Mouse (Mus musculus): Measurements from ENCODE around the gene Cct7.

Gene Cct7

GRCm38 (mm10) chr6:85504908-85505307 is 53.6 kb downstream of the Cct7 start:
- no peak for DNase-seq

DNA sequence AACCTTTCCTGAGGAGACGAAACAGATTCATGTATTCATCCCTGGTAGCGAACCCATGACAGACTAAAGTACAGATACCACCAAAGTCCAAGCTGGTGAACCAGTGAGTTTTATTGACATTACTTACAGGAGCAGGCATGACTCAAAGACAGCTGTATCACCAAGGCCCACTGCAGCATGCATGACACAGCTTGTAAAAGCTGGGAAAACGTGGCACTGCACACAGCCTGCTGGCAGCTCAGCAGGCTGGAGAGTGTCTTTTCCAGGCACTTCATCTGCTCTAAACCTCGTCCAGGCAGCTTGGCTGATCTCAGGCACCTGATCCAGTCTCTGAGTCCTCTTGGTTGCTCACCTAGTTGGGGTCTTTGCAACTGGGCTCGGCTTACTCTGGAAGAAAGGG is 57.3 kb downstream of the Cct7 start:
- DNase-seq, result no peak

- peak in 1 of 2 experiments; percentile 69 for DNase-seq
Measured at GRCm38 (mm10) chr6:85510476-85510875, 59.2 kb downstream of the Cct7 start.

DNA sequence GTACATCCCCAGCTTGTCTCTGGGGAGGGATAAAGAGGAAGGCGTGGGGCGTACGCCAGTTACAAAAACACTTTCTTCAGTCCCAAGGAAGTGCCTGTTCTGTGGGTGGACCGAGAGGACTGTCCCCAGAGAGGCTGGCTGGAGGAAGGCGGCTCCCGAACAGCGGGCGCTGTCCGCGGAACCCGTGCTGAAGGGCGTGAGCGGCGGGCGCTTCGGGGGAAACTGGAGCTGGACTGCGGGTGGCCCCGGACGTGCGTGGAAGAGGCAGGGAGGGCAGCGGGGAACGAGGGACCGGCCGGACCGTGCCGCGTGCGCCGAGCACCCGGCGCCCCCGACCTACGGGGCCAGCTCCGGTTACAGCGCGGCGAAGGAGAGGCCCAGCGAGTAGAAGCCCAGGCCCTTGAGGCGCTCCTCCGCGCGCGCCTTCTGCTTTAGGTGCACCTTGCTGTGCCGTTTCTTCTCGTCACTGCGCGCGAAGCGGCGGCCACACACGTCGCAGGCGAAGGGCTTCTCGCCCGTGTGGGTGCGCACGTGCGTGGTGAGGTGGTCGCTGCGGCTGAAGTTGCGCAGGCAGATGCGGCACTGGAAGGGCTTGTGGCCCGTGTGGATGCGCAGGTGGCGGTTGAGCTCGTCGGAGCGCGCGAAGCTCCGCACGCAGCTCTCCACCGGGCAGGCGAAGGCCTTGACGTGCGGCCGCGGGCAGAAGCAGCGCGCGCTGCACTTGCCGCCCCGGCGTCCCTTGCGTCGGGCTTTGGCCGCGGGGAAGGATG is 60.2 kb downstream of the Cct7 start:
- DNase-seq, result peak; percentile 28 to 47

DNA sequence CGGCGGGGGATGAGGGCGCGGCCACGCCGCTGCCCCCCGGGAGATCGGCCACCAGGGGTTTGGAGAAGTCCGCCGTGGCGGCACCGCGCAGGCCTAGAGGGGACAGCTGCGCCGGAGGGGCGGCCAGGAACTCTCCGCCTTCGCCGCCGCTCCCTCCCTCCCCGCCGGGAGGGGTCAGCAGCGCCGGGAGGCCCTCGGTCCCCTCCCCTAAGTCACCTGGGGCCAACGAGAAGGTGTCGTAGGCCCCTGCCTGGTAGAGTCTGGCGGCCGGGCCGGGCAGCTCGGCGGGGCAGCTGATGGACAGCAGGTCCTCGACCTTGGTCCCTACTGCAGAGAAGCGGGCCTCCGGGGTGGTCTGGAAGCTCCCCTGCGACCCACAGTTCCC is 60.7 kb downstream of the Cct7 start:
- DNase-seq, result no peak

- no peak for DNase-seq
Measured at GRCm38 (mm10) chr6:85512577-85513530, 61.5 kb downstream of the Cct7 start.

DNA sequence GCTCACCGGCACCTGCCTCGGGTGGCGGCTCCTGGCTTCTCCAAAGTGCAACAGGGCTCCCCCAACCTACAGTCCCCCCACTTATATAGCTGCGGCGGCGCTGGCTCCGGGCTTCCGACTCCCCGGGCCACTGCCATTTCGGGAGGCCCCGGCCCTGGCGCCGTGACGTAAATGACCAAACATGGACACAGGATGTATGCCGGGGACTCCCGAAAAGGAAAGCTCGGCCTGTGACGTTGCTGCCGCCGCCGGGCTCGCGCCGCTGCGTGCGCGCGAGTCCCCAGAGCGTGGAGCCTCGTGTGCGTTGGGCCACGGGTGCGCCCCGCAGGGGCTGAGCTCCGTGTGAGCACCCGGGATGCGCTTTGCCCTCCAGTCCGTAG is 62.2 kb downstream of the Cct7 start, which contains the start of gene Egr4:
TSS of gene Egr4 (minus strand) at position 59 of the 380 bp plus-strand sequence.
- no peak for DNase-seq

DNA sequence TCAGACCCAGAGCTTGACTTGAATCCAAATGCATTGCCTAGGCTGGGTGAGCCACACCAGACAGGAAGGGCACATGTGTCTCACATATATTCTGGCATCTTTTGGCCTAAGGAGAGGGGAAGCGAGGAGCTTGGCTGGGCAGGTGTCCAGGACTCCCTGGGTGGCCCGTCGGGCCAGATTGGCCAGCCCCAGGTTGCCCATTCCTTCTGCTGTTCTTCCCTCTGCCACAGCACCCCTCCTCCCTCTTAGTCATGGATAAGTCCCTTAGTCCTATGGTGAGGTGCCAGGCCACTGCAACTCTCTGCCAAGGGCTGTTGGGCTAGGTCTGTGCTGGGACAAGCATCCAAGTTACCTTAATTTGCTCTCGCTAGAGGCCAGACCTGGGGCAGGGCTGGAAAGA is 64.6 kb downstream of the Cct7 start:
- no peak for DNase-seq
